Mouse (Mus musculus) myocyte (in vitro differentiated cells): Measurements from ENCODE around the gene Tcerg1l. TPM values are rescaled to one million over a fixed set of nuclear protein-coding genes. Genes with fewer than 3 reads are reported as not detected.

Source experiments
- H3K27me3 ChIP-seq: one replicate; pipeline ENCODE4 v1.6.1; 2011; ENCODE audit not compliant: control insufficient read depth, insufficient read depth, insufficient read length
- H3K36me3 ChIP-seq: one replicate; pipeline ENCODE4 v1.6.1; 2011; ENCODE audit not compliant: control insufficient read depth, insufficient read depth
- H3K4me2 ChIP-seq: one replicate; pipeline ENCODE4 v1.6.1; 2011; ENCODE audit warnings: low read depth, control low read depth
- H3K4me3 ChIP-seq: one replicate; pipeline ENCODE4 v1.5.1; 2011; ENCODE audit warnings: mild to moderate bottlenecking, control low read depth, moderate library complexity
- H3K79me2 ChIP-seq: one replicate; pipeline ENCODE4 v1.6.1; 2011; ENCODE audit not compliant: control insufficient read depth, insufficient read depth
- H3ac ChIP-seq: one replicate; pipeline ENCODE4 v1.6.1; 2011; ENCODE audit not compliant: control insufficient read depth, insufficient read length
- CEBPB ChIP-seq: IDR thresholded peaks from 2 replicates; pipeline ENCODE4 v1.6.1; 2011; ENCODE audit warnings: mild to moderate bottlenecking, moderate library complexity; ENCODE audit not compliant: poor library complexity, insufficient read depth, severe bottlenecking
- E2F4 ChIP-seq: IDR thresholded peaks from one replicate; pipeline ENCODE4 v1.6.1; 2011; ENCODE audit warnings: mild to moderate bottlenecking, control low read depth, moderate library complexity; ENCODE audit not compliant: insufficient read depth
- MAX ChIP-seq: IDR thresholded peaks from one replicate; pipeline ENCODE4 v1.6.1; 2011; ENCODE audit warnings: low read depth, mild to moderate bottlenecking, control low read depth
- MYOD1 ChIP-seq, 3 experiments: IDR thresholded peaks; one replicate each; pipeline ENCODE4 v1.6.1; 2011; ENCODE audit warnings: control low read depth in 2 of 3, low read depth in 2 of 3, mild to moderate bottlenecking in 2 of 3, moderate library complexity in 1 of 3; ENCODE audit not compliant: insufficient read length in 2 of 3, control insufficient read depth in 1 of 3
- MYOG ChIP-seq, 3 experiments: IDR thresholded peaks; one replicate each; pipeline ENCODE4 v1.6.1; 2011; ENCODE audit warnings: control low read depth in 2 of 3, low read depth in 2 of 3, mild to moderate bottlenecking in 2 of 3; ENCODE audit not compliant: insufficient read length in 2 of 3, control insufficient read depth in 1 of 3, insufficient read depth in 1 of 3
- POLR2A ChIP-seq: IDR thresholded peaks from one replicate; pipeline ENCODE4 v1.6.1; 2011; ENCODE audit warnings: low read depth, mild to moderate bottlenecking, control low read depth, moderate library complexity; ENCODE audit not compliant: insufficient read length
- POLR2AphosphoS2 ChIP-seq: IDR thresholded peaks from one replicate; pipeline ENCODE4 v1.6.1; 2011; ENCODE audit warnings: low read depth, control low read depth; ENCODE audit not compliant: insufficient read length
- REST ChIP-seq: IDR thresholded peaks from one replicate; pipeline ENCODE4 v1.6.1; 2011; ENCODE audit warnings: mild to moderate bottlenecking, control low read depth, moderate library complexity; ENCODE audit not compliant: insufficient read depth, insufficient read length
- SRF ChIP-seq: IDR thresholded peaks from one replicate; pipeline ENCODE4 v1.6.1; 2011; ENCODE audit warnings: low read depth; ENCODE audit not compliant: control insufficient read depth, insufficient read length
- TCF12 ChIP-seq: IDR thresholded peaks from one replicate; pipeline ENCODE4 v1.6.1; 2011; ENCODE audit warnings: mild to moderate bottlenecking, control low read depth; ENCODE audit not compliant: poor library complexity, insufficient read depth, severe bottlenecking
- TCF3 ChIP-seq: IDR thresholded peaks from one replicate; pipeline ENCODE4 v1.6.1; 2011; ENCODE audit warnings: low read depth, control low read depth; ENCODE audit not compliant: insufficient read length
- USF1 ChIP-seq: IDR thresholded peaks from one replicate; pipeline ENCODE4 v1.6.1; 2011; ENCODE audit warnings: low read depth, mild to moderate bottlenecking, control low read depth, moderate library complexity
- polyA plus RNA-seq: library from polyadenylated mRNA; unstranded; fragments of >200 nt; fragmentation: generic; extraction: Trizol; gene quantifications from one replicate; pipeline ENCODE4 v1.2.1, GENCODE M21; 2012; ENCODE audit warnings: missing spikeins

Tcerg1l gene
- polyA plus RNA-seq, 1 experiment = not detected

GRCm38 (mm10) chr7:138389071-138389470 is 8.5 kb downstream of the Tcerg1l start:
- Histone ChIP-seq H3K79me2 (no peaks in the 10 kb centered on the region), H3K27me3 (no peaks in the 10 kb centered on the region), H3K4me3 (no peak overlapping the region), H3K36me3 (no peaks in the 10 kb centered on the region), H3ac (no peak overlapping the region), H3K4me2 (no peak overlapping the region)
- TF ChIP-seq MYOG (IDR thresholded peaks at IDR 0.05; ENCODE audit: control insufficient read depth in 1 of 3, insufficient read depth in 1 of 3, insufficient read length in 2 of 3, low read depth in 2 of 3) = no peak
- TF ChIP-seq SRF = no peak
- no peak for TF ChIP-seq E2F4
- no peak for TF ChIP-seq TCF3
- TF ChIP-seq REST = no peak
- TF ChIP-seq POLR2A = no peak
- no peak for TF ChIP-seq MAX
- no peak for TF ChIP-seq USF1
- no peak for TF ChIP-seq CEBPB
- no peak for TF ChIP-seq POLR2AphosphoS2
- no peak for TF ChIP-seq TCF12

GRCm38 (mm10) chr7:138379221-138379620 is 18.3 kb downstream of the Tcerg1l start:
- TF ChIP-seq USF1 (no peak), E2F4 (no peak), POLR2AphosphoS2 (no peak), TCF12 (no peak), MYOD1 (IDR thresholded peaks at IDR 0.05; ENCODE audit: control insufficient read depth in 1 of 3, insufficient read length in 2 of 3, low read depth in 2 of 3) (no peak), POLR2A (no peak), SRF (no peak), CEBPB (no peak), MYOG (IDR thresholded peaks at IDR 0.05; ENCODE audit: control insufficient read depth in 1 of 3, insufficient read depth in 1 of 3, insufficient read length in 2 of 3, low read depth in 2 of 3) (no peak), REST (no peak), TCF3 (no peak)
- H3K36me3 ChIP-seq = no peaks in the 10 kb centered on the region
- no peaks in the 10 kb centered on the region for H3K79me2 ChIP-seq
- no peaks in the 10 kb centered on the region for H3K27me3 ChIP-seq
- no peak overlapping the region for H3ac ChIP-seq
- no peak overlapping the region for H3K4me3 ChIP-seq
- no peak overlapping the region for H3K4me2 ChIP-seq

GRCm38 (mm10) chr7:138378546-138378945 is 19.0 kb downstream of the Tcerg1l start:
- H3K4me2 ChIP-seq = no peak overlapping the region
- H3K4me3 ChIP-seq = no peak overlapping the region
- no peak for TF ChIP-seq SRF
- TF ChIP-seq MYOD1 (IDR thresholded peaks at IDR 0.05; ENCODE audit: control insufficient read depth in 1 of 3, insufficient read length in 2 of 3, low read depth in 2 of 3) = no peak
- TF ChIP-seq POLR2A = no peak
- no peak for TF ChIP-seq MYOG (IDR thresholded peaks at IDR 0.05; ENCODE audit: control insufficient read depth in 1 of 3, insufficient read depth in 1 of 3, insufficient read length in 2 of 3, low read depth in 2 of 3)
- TF ChIP-seq POLR2AphosphoS2 = no peak
- no peak for TF ChIP-seq CEBPB
- H3K27me3 ChIP-seq = no peaks in the 10 kb centered on the region
- H3ac ChIP-seq = no peak overlapping the region
- no peaks in the 10 kb centered on the region for H3K79me2 ChIP-seq
- no peaks in the 10 kb centered on the region for H3K36me3 ChIP-seq

GRCm38 (mm10) chr7:138375573-138375972 is 22.0 kb downstream of the Tcerg1l start:
- Histone ChIP-seq H3K36me3 (no peaks in the 10 kb centered on the region), H3ac (no peak overlapping the region), H3K4me3 (no peak overlapping the region), H3K4me2 (no peak overlapping the region), H3K27me3 (no peaks in the 10 kb centered on the region), H3K79me2 (no peaks in the 10 kb centered on the region)
- no peak for TF ChIP-seq CEBPB
- no peak for TF ChIP-seq SRF
- TF ChIP-seq MAX = no peak
- TF ChIP-seq POLR2A = no peak
- no peak for TF ChIP-seq MYOG (IDR thresholded peaks at IDR 0.05; ENCODE audit: control insufficient read depth in 1 of 3, insufficient read depth in 1 of 3, insufficient read length in 2 of 3, low read depth in 2 of 3)
- no peak for TF ChIP-seq REST
- TF ChIP-seq USF1 = no peak
- no peak for TF ChIP-seq MYOD1 (IDR thresholded peaks at IDR 0.05; ENCODE audit: control insufficient read depth in 1 of 3, insufficient read length in 2 of 3, low read depth in 2 of 3)
- TF ChIP-seq TCF3 = no peak
- no peak for TF ChIP-seq POLR2AphosphoS2
- TF ChIP-seq TCF12 = no peak
- no peak for TF ChIP-seq E2F4

GRCm38 (mm10) chr7:138374376-138374775 is 23.2 kb downstream of the Tcerg1l start:
- TF ChIP-seq MYOD1 (IDR thresholded peaks at IDR 0.05; ENCODE audit: control insufficient read depth in 1 of 3, insufficient read length in 2 of 3, low read depth in 2 of 3) (no peak), POLR2AphosphoS2 (no peak), CEBPB (no peak), MYOG (IDR thresholded peaks at IDR 0.05; ENCODE audit: control insufficient read depth in 1 of 3, insufficient read depth in 1 of 3, insufficient read length in 2 of 3, low read depth in 2 of 3) (no peak), TCF12 (no peak), USF1 (no peak), REST (no peak), POLR2A (no peak), MAX (no peak), TCF3 (no peak), SRF (no peak), E2F4 (no peak)
- H3K27me3 ChIP-seq = no peaks in the 10 kb centered on the region
- no peak overlapping the region for H3K4me3 ChIP-seq
- H3K4me2 ChIP-seq = no peak overlapping the region
- H3K79me2 ChIP-seq = no peaks in the 10 kb centered on the region
- no peaks in the 10 kb centered on the region for H3K36me3 ChIP-seq
- H3ac ChIP-seq = no peak overlapping the region
